ENCODE assay signal across 16 mouse cellular contexts in genomic region chr10:80704418-80704817, GRCm38 (mm10). TPM values are rescaled to one million over a fixed set of nuclear protein-coding genes. Genes with fewer than 3 reads are reported as not detected.
DNase-seq lines count a peak whose midpoint lies in the region; ATAC-seq and TF ChIP-seq lines count a peak whose summit lies in the region.
"Had no signal": no experiment of that assay in that cellular context is flagged by ENCODE, and none has a peak within 500 bp of the region (broad histone marks: within the 10 kb centered on the region; RNA-seq: fewer than 3 reads in every experiment).

No protein-coding gene starts in this region.

- peak overlapping the region; percentile 90; the same call in 1 of the 2 replicates for H3K4me2 ChIP-seq in liver, embryonic 13.5 days
- no peak overlapping the region for H3K4me2 ChIP-seq in liver, embryonic 12.5 days
- no peak overlapping the region for H3K4me2 ChIP-seq in neural tube, embryonic 13.5 days

- ATAC-seq in liver, embryonic 13.5 days (ENCODE audit: low read depth), result no peak
- no peak for ATAC-seq in liver, embryonic 12.5 days
- ATAC-seq in neural tube, embryonic 13.5 days (ENCODE audit: low read depth), result no peak
- ATAC-seq: intestine, embryonic 16.5 days; Patski had no signal

- no peak for TF ChIP-seq CTCF in gastrocnemius, adult 2 months (IDR thresholded peaks at IDR 0.05)

- no peak overlapping the region; the same call in 1 of the 2 replicates for H3K9ac ChIP-seq in liver, embryonic 13.5 days
- no peak overlapping the region for H3K9ac ChIP-seq in liver, embryonic 12.5 days
- H3K9ac ChIP-seq in neural tube, embryonic 13.5 days, result 0 out of 2 replicates have a peak overlapping the region, but pooled peaks have one; percentile 43
- H3K9ac ChIP-seq: liver, embryonic 14.5 days had no signal

- H3K9me3 ChIP-seq in liver, embryonic 13.5 days (replicated peaks), result no peaks in the 10 kb centered on the region
- H3K9me3 ChIP-seq in liver, embryonic 12.5 days (replicated peaks), result no peaks in the 10 kb centered on the region
- H3K9me3 ChIP-seq in limb, embryonic 10.5 days (replicated peaks), result no peaks in the 10 kb centered on the region
- no peaks in the 10 kb centered on the region for H3K9me3 ChIP-seq in neural tube, embryonic 13.5 days

- H3K4me1 ChIP-seq in liver, embryonic 13.5 days (replicated peaks), result peaks cover 55% of the 10 kb centered on the region
- peaks cover 53% of the 10 kb centered on the region for H3K4me1 ChIP-seq in liver, embryonic 12.5 days
- H3K4me1 ChIP-seq in limb, embryonic 10.5 days, result peaks cover 39% of the 10 kb centered on the region
- peaks cover 44% of the 10 kb centered on the region for H3K4me1 ChIP-seq in neural tube, embryonic 13.5 days (replicated peaks)

- no peaks in the 10 kb centered on the region for H3K27me3 ChIP-seq in liver, embryonic 13.5 days
- no peaks in the 10 kb centered on the region for H3K27me3 ChIP-seq in liver, embryonic 12.5 days (replicated peaks)
- no peaks in the 10 kb centered on the region for H3K27me3 ChIP-seq in limb, embryonic 10.5 days (ENCODE audit: low read depth, poor library complexity, severe bottlenecking)
- no peaks in the 10 kb centered on the region for H3K27me3 ChIP-seq in neural tube, embryonic 13.5 days
- H3K27me3 ChIP-seq: Patski had no signal

- DNase-seq in gastrocnemius, adult 2 months, result no peak
- DNase-seq in gastrocnemius, postnatal 4 days (ENCODE audit: low spot score in 2 of 2), result no peak
- no peak for DNase-seq in liver, embryonic 13.5 days
- no peak for DNase-seq in limb, embryonic 10.5 days (ENCODE audit: low spot score)
- DNase-seq in embryo, embryonic 9.5 days (ENCODE audit: extremely low spot score), result no peak
- DNase-seq: adrenal gland, postnatal 36 days; gastrocnemius, postnatal 25 days; left cerebral cortex, postnatal 4 days; lung, postnatal 10 days; thymus, postnatal 14 days had no signal

- H3K4me3 ChIP-seq in gastrocnemius, adult 2 months, result no peak overlapping the region
- H3K4me3 ChIP-seq in liver, embryonic 13.5 days (replicated peaks), result no peak overlapping the region
- H3K4me3 ChIP-seq in liver, embryonic 12.5 days, result no peak overlapping the region
- H3K4me3 ChIP-seq in limb, embryonic 10.5 days, result no peak overlapping the region
- H3K4me3 ChIP-seq in neural tube, embryonic 13.5 days, result no peak overlapping the region

- H3K27ac ChIP-seq in gastrocnemius, adult 2 months, result 0 out of 2 replicates have a peak overlapping the region, but pooled peaks have one; percentile 20
- H3K27ac ChIP-seq in liver, embryonic 13.5 days, result 0 out of 2 replicates have a peak overlapping the region, but pooled peaks have one; percentile 93
- H3K27ac ChIP-seq in liver, embryonic 12.5 days, result no peak overlapping the region
- H3K27ac ChIP-seq in limb, embryonic 10.5 days, result peak overlapping the region; percentile 4; the same call in 1 of the 2 replicates
- no peak overlapping the region for H3K27ac ChIP-seq in neural tube, embryonic 13.5 days (replicated peaks)
- H3K27ac ChIP-seq: hindbrain, embryonic 14.5 days; liver, embryonic 14.5 days had no signal

- intact Hi-C loops in gastrocnemius, adult 2 months (cut with DNase I), result loop anchor here (10.0 kb wide), 1 partner anchor 300 kb away; the partner anchor contains the start of gene Uqcr11

- H3K36me3 ChIP-seq in liver, embryonic 13.5 days, result peaks cover 40% of the 10 kb centered on the region
- H3K36me3 ChIP-seq in liver, embryonic 12.5 days, result peaks cover 50% of the 10 kb centered on the region
- H3K36me3 ChIP-seq in limb, embryonic 10.5 days, result peaks cover 45% of the 10 kb centered on the region
- H3K36me3 ChIP-seq in neural tube, embryonic 13.5 days, result peaks cover 44% of the 10 kb centered on the region

- WGBS in liver, embryonic 13.5 days (ENCODE audit: insufficient replicate concordance), result 89% methylated on average over 5 of the region's 5 CpGs
- 88% methylated on average over 5 of the region's 5 CpGs for WGBS in liver, embryonic 12.5 days (ENCODE audit: insufficient replicate concordance)
- WGBS in limb, embryonic 10.5 days, result 88% methylated on average over 5 of the region's 5 CpGs
- 87% methylated on average over 5 of the region's 5 CpGs for WGBS in neural tube, embryonic 13.5 days

RNA-seq across cellular contexts. Expression of gene Izumo4, which starts 2.4 kb away (rescaled TPM):
- 1 to 10 TPM; 2.6 to 3.0 TPM for total RNA-seq in gastrocnemius, adult 2 months (2021)
- 1 to 10 TPM; 8.3 to 8.4 TPM for total RNA-seq in gastrocnemius, postnatal 4 days (2021)
- 6.1 and 7.5 TPM in 2 replicates for polyA plus RNA-seq in liver, embryonic 13.5 days (2015; fragmentation: Nextera tagmentation; extraction: Ambion mirVana)
- polyA plus RNA-seq in liver, embryonic 12.5 days (2016; fragmentation: Nextera tagmentation; extraction: Ambion mirVana), result 10.1 and 10.6 TPM in 2 replicates
- 8.6 and 10.8 TPM in 2 replicates for polyA plus RNA-seq in limb, embryonic 10.5 days (2016; fragmentation: Nextera tagmentation; extraction: Ambion mirVana)
- polyA plus RNA-seq in neural tube, embryonic 13.5 days (2015; fragmentation: Nextera tagmentation; extraction: Ambion mirVana), result 37.2 and 39.1 TPM in 2 replicates

RNA-seq across cellular contexts. Expression of gene Mob3a, which starts 2.6 kb away (rescaled TPM):
- 1 to 10 TPM; 4.9 to 5.5 TPM for total RNA-seq in gastrocnemius, adult 2 months (2021)
- total RNA-seq in gastrocnemius, postnatal 4 days (2021), result 10 to 100 TPM; 24.0 to 25.4 TPM
- 31.6 and 38.5 TPM in 2 replicates for polyA plus RNA-seq in liver, embryonic 13.5 days (2015; fragmentation: Nextera tagmentation; extraction: Ambion mirVana)
- polyA plus RNA-seq in liver, embryonic 12.5 days (2016; fragmentation: Nextera tagmentation; extraction: Ambion mirVana), result 43.9 and 45.3 TPM in 2 replicates
- 48.2 and 54.7 TPM in 2 replicates for polyA plus RNA-seq in limb, embryonic 10.5 days (2016; fragmentation: Nextera tagmentation; extraction: Ambion mirVana)
- polyA plus RNA-seq in neural tube, embryonic 13.5 days (2015; fragmentation: Nextera tagmentation; extraction: Ambion mirVana), result 46.4 and 55.1 TPM in 2 replicates

RNA-seq across cellular contexts. Expression of gene Mknk2, which starts 26.5 kb away (rescaled TPM):
- total RNA-seq in gastrocnemius, adult 2 months (2021), result 100 to 1,000 TPM; 253 TPM
- 100 to 1,000 TPM; 170 to 176 TPM for total RNA-seq in gastrocnemius, postnatal 4 days (2021)
- 71.4 and 73.8 TPM in 2 replicates for polyA plus RNA-seq in liver, embryonic 13.5 days (2015; fragmentation: Nextera tagmentation; extraction: Ambion mirVana)
- polyA plus RNA-seq in liver, embryonic 12.5 days (2016; fragmentation: Nextera tagmentation; extraction: Ambion mirVana), result 124 and 125 TPM in 2 replicates
- polyA plus RNA-seq in limb, embryonic 10.5 days (2016; fragmentation: Nextera tagmentation; extraction: Ambion mirVana), result 137 and 153 TPM in 2 replicates
- 61.4 and 63.4 TPM in 2 replicates for polyA plus RNA-seq in neural tube, embryonic 13.5 days (2015; fragmentation: Nextera tagmentation; extraction: Ambion mirVana)

RNA-seq across cellular contexts. Expression of gene Ap3d1, which starts 37.6 kb away (rescaled TPM):
- 10 to 100 TPM; 27.0 to 33.5 TPM for total RNA-seq in gastrocnemius, adult 2 months (2021)
- 10 to 100 TPM; 52.1 to 58.7 TPM for total RNA-seq in gastrocnemius, postnatal 4 days (2021)
- polyA plus RNA-seq in liver, embryonic 13.5 days (2015; fragmentation: Nextera tagmentation; extraction: Ambion mirVana), result 24.9 and 25.6 TPM in 2 replicates
- polyA plus RNA-seq in liver, embryonic 12.5 days (2016; fragmentation: Nextera tagmentation; extraction: Ambion mirVana), result 36.5 and 38.2 TPM in 2 replicates
- 54.6 and 60.6 TPM in 2 replicates for polyA plus RNA-seq in limb, embryonic 10.5 days (2016; fragmentation: Nextera tagmentation; extraction: Ambion mirVana)
- polyA plus RNA-seq in neural tube, embryonic 13.5 days (2015; fragmentation: Nextera tagmentation; extraction: Ambion mirVana), result 106 and 114 TPM in 2 replicates

RNA-seq across cellular contexts. Expression of gene Btbd2, which starts 47.5 kb away (rescaled TPM):
- 10 to 100 TPM; 34.7 to 40.0 TPM for total RNA-seq in gastrocnemius, adult 2 months (2021)
- total RNA-seq in gastrocnemius, postnatal 4 days (2021), result 10 to 100 TPM; 50.7 to 50.8 TPM
- 11.5 and 12.7 TPM in 2 replicates for polyA plus RNA-seq in liver, embryonic 13.5 days (2015; fragmentation: Nextera tagmentation; extraction: Ambion mirVana)
- 26.0 and 27.3 TPM in 2 replicates for polyA plus RNA-seq in liver, embryonic 12.5 days (2016; fragmentation: Nextera tagmentation; extraction: Ambion mirVana)
- polyA plus RNA-seq in limb, embryonic 10.5 days (2016; fragmentation: Nextera tagmentation; extraction: Ambion mirVana), result 84.9 and 98.6 TPM in 2 replicates
- polyA plus RNA-seq in neural tube, embryonic 13.5 days (2015; fragmentation: Nextera tagmentation; extraction: Ambion mirVana), result 93.9 and 100.0 TPM in 2 replicates

Comparison
In these comparisons a context has a peak if more than half of its experiments do, and no peak if none do; other contexts are left out.
1. H3K27ac ChIP-seq: peak in gastrocnemius, adult 2 months (single experiment), liver, embryonic 13.5 days (single experiment) and limb, embryonic 10.5 days (single experiment); none in liver, embryonic 12.5 days (single experiment) and neural tube, embryonic 13.5 days (single experiment).